Mouse (Mus musculus) naive thymus-derived CD4-positive, alpha-beta T cell, adult 2 months (primary cell): ENCODE results near the gene Pfkm.

Experiments used
- DNase-seq: peaks from one replicate; pipeline ENCODE4 v3.0.0-alpha.2; 2011; ENCODE audit warnings: low read depth

The Pfkm gene

GRCm38 (mm10) chr15:98098519-98098918, 6.1 kb downstream of the Pfkm start:
- no peak for DNase-seq

- no peak for DNase-seq
Observed at GRCm38 (mm10) chr15:98102401-98102800, 10.0 kb downstream of the Pfkm start.

- DNase-seq, result no peak
Observed at GRCm38 (mm10) chr15:98106506-98106905, 14.1 kb downstream of the Pfkm start.

GRCm38 (mm10) chr15:98107230-98107629, 14.8 kb downstream of the Pfkm start:
- no peak for DNase-seq

GRCm38 (mm10) chr15:98107703-98108296, 15.4 kb downstream of the Pfkm start:
- no peak for DNase-seq

GRCm38 (mm10) chr15:98108297-98109152, 16.1 kb downstream of the Pfkm start:
- DNase-seq, result peak; percentile 77

GRCm38 (mm10) chr15:98111791-98112190, 19.4 kb downstream of the Pfkm start:
- DNase-seq, result no peak

GRCm38 (mm10) chr15:98114098-98114851, 21.9 kb downstream of the Pfkm start:
- no peak for DNase-seq

- DNase-seq, result no peak
Observed at GRCm38 (mm10) chr15:98114852-98115778, 22.7 kb downstream of the Pfkm start.

- DNase-seq, result no peak
Observed at GRCm38 (mm10) chr15:98115779-98116163, 23.4 kb downstream of the Pfkm start.

- no peak for DNase-seq
Observed at GRCm38 (mm10) chr15:98116287-98116686, 23.9 kb downstream of the Pfkm start.

GRCm38 (mm10) chr15:98119363-98119762, 27.0 kb downstream of the Pfkm start:
- DNase-seq, result no peak

GRCm38 (mm10) chr15:98120831-98121230, 28.4 kb downstream of the Pfkm start:
- DNase-seq, result no peak

- no peak for DNase-seq
Observed at GRCm38 (mm10) chr15:98131001-98131400, 38.6 kb downstream of the Pfkm start.

- DNase-seq, result no peak
Observed at GRCm38 (mm10) chr15:98131451-98131850, 39.1 kb downstream of the Pfkm start.

- DNase-seq, result no peak
Observed at GRCm38 (mm10) chr15:98131942-98132655, 39.7 kb downstream of the Pfkm start.

- no peak for DNase-seq
Observed at GRCm38 (mm10) chr15:98133471-98133870, 41.1 kb downstream of the Pfkm start.

- no peak for DNase-seq
Observed at GRCm38 (mm10) chr15:98134034-98134433, 41.6 kb downstream of the Pfkm start.

GRCm38 (mm10) chr15:98134666-98135065, 42.3 kb downstream of the Pfkm start:
- DNase-seq, result no peak

- DNase-seq, result no peak
Observed at GRCm38 (mm10) chr15:98135671-98136070, 43.3 kb downstream of the Pfkm start.

GRCm38 (mm10) chr15:98136871-98137270, 44.5 kb downstream of the Pfkm start:
- no peak for DNase-seq
